Mouse (Mus musculus): ENCODE results near the gene Pspc1.

DNA sequence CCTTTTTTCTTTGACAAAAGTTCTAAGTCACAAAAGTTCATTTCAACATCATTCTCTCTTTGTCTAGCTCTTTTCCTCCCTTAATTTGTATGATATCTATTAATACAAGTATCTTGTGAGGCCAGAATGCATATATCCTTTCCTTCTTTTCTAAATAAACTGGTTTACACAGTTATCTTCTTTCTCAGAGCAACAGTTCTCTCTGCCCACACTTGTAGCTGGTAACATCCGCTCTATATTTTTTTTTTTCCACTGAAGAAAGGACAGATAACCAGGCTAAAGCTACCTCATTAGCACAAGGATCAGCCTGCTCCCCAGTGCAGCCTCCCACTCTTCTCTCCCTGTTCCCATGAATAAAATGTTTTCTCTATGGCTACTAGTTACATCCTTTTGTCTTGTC lies 6.5 kb upstream of the Pspc1 start:
- TF ChIP-seq CTCF (IDR thresholded peaks at IDR 0.05; ENCODE audit: low read depth, low read length) (no peak), POLR2A (IDR thresholded peaks at IDR 0.05; ENCODE audit: borderline replicate concordance, low read depth, low read length) (no peak)

Data from bone marrow macrophage, adult 2 months (primary cell).